Mouse (Mus musculus) lung, postnatal 0 days (tissue): ENCODE results near the gene Tmprss11e.

Source experiments
- CTCF ChIP-seq: IDR thresholded peaks from 2 replicates; pipeline ENCODE4 v1.5.1; 2016; ENCODE audit warnings: antibody characterized with exemption, mild to moderate bottlenecking
- EP300 ChIP-seq: IDR thresholded peaks from 2 replicates; pipeline ENCODE4 v1.6.1; 2016; ENCODE audit warnings: antibody characterized with exemption, mild to moderate bottlenecking, control low read depth

DNA sequence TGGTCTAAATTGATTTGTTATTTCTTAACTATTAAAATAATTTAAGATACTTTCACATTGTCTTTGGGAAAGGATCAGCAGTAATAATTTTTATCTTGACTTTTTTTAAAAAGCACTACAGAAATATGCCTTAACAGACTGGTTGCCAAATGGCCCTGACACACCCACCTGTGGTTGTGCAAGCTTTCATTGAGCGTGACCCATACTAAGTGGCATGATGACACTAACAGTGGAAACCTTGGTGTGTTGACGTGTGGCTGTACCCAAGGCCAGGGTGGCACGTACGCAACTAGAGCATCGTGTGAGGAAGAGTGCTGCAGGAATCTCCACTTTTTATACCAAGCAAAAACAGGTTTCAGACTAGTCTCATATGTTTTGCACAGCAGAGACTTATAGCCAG is 31.3 kb upstream of the Tmprss11e start:
- TF ChIP-seq EP300 (no peak), CTCF (no peak)
